Mouse (Mus musculus) myocyte (in vitro differentiated cells): ENCODE data around the gene Rad54l2. TPM values are rescaled to one million over a fixed set of nuclear protein-coding genes. Genes with fewer than 3 reads are reported as not detected.

ENCODE experiments used
- H3K27me3 ChIP-seq: one replicate; pipeline ENCODE4 v1.6.1; 2011; ENCODE audit not compliant: control insufficient read depth, insufficient read depth, insufficient read length
- H3K36me3 ChIP-seq: one replicate; pipeline ENCODE4 v1.6.1; 2011; ENCODE audit not compliant: control insufficient read depth, insufficient read depth
- H3K4me2 ChIP-seq: one replicate; pipeline ENCODE4 v1.6.1; 2011; ENCODE audit warnings: low read depth, control low read depth
- H3K4me3 ChIP-seq: one replicate; pipeline ENCODE4 v1.5.1; 2011; ENCODE audit warnings: mild to moderate bottlenecking, control low read depth, moderate library complexity
- H3K79me2 ChIP-seq: one replicate; pipeline ENCODE4 v1.6.1; 2011; ENCODE audit not compliant: control insufficient read depth, insufficient read depth
- H3ac ChIP-seq: one replicate; pipeline ENCODE4 v1.6.1; 2011; ENCODE audit not compliant: control insufficient read depth, insufficient read length
- CEBPB ChIP-seq: IDR thresholded peaks from 2 replicates; pipeline ENCODE4 v1.6.1; 2011; ENCODE audit warnings: mild to moderate bottlenecking, moderate library complexity; ENCODE audit not compliant: poor library complexity, insufficient read depth, severe bottlenecking
- E2F4 ChIP-seq: IDR thresholded peaks from one replicate; pipeline ENCODE4 v1.6.1; 2011; ENCODE audit warnings: mild to moderate bottlenecking, control low read depth, moderate library complexity; ENCODE audit not compliant: insufficient read depth
- MAX ChIP-seq: IDR thresholded peaks from one replicate; pipeline ENCODE4 v1.6.1; 2011; ENCODE audit warnings: low read depth, mild to moderate bottlenecking, control low read depth
- MYOD1 ChIP-seq, 3 experiments: IDR thresholded peaks; one replicate each; pipeline ENCODE4 v1.6.1; 2011; ENCODE audit warnings: control low read depth in 2 of 3, low read depth in 2 of 3, mild to moderate bottlenecking in 2 of 3, moderate library complexity in 1 of 3; ENCODE audit not compliant: insufficient read length in 2 of 3, control insufficient read depth in 1 of 3
- MYOG ChIP-seq, 3 experiments: IDR thresholded peaks; one replicate each; pipeline ENCODE4 v1.6.1; 2011; ENCODE audit warnings: control low read depth in 2 of 3, low read depth in 2 of 3, mild to moderate bottlenecking in 2 of 3; ENCODE audit not compliant: insufficient read length in 2 of 3, control insufficient read depth in 1 of 3, insufficient read depth in 1 of 3
- POLR2A ChIP-seq: IDR thresholded peaks from one replicate; pipeline ENCODE4 v1.6.1; 2011; ENCODE audit warnings: low read depth, mild to moderate bottlenecking, control low read depth, moderate library complexity; ENCODE audit not compliant: insufficient read length
- POLR2AphosphoS2 ChIP-seq: IDR thresholded peaks from one replicate; pipeline ENCODE4 v1.6.1; 2011; ENCODE audit warnings: low read depth, control low read depth; ENCODE audit not compliant: insufficient read length
- REST ChIP-seq: IDR thresholded peaks from one replicate; pipeline ENCODE4 v1.6.1; 2011; ENCODE audit warnings: mild to moderate bottlenecking, control low read depth, moderate library complexity; ENCODE audit not compliant: insufficient read depth, insufficient read length
- SRF ChIP-seq: IDR thresholded peaks from one replicate; pipeline ENCODE4 v1.6.1; 2011; ENCODE audit warnings: low read depth; ENCODE audit not compliant: control insufficient read depth, insufficient read length
- TCF12 ChIP-seq: IDR thresholded peaks from one replicate; pipeline ENCODE4 v1.6.1; 2011; ENCODE audit warnings: mild to moderate bottlenecking, control low read depth; ENCODE audit not compliant: poor library complexity, insufficient read depth, severe bottlenecking
- TCF3 ChIP-seq: IDR thresholded peaks from one replicate; pipeline ENCODE4 v1.6.1; 2011; ENCODE audit warnings: low read depth, control low read depth; ENCODE audit not compliant: insufficient read length
- USF1 ChIP-seq: IDR thresholded peaks from one replicate; pipeline ENCODE4 v1.6.1; 2011; ENCODE audit warnings: low read depth, mild to moderate bottlenecking, control low read depth, moderate library complexity
- polyA plus RNA-seq: library from polyadenylated mRNA; unstranded; fragments of >200 nt; fragmentation: generic; extraction: Trizol; gene quantifications from one replicate; pipeline ENCODE4 v1.2.1, GENCODE M21; 2012; ENCODE audit warnings: missing spikeins

Gene Rad54l2
- polyA plus RNA-seq, 1 experiment, result 5.3 TPM

- no peaks in the 10 kb centered on the region for H3K36me3 ChIP-seq
- TF ChIP-seq POLR2A (no peak), E2F4 (no peak), POLR2AphosphoS2 (no peak), MAX (no peak), MYOD1 (IDR thresholded peaks at IDR 0.05; ENCODE audit: control insufficient read depth in 1 of 3, insufficient read length in 2 of 3, low read depth in 2 of 3) (no peak), TCF3 (no peak), TCF12 (no peak), REST (no peak), SRF (no peak), CEBPB (no peak), MYOG (IDR thresholded peaks at IDR 0.05; ENCODE audit: control insufficient read depth in 1 of 3, insufficient read depth in 1 of 3, insufficient read length in 2 of 3, low read depth in 2 of 3) (no peak), USF1 (no peak)
- H3K79me2 ChIP-seq, result peaks cover 55% of the 10 kb centered on the region
- H3K27me3 ChIP-seq, result no peaks in the 10 kb centered on the region
- no peak overlapping the region for H3K4me3 ChIP-seq
- H3ac ChIP-seq, result no peak overlapping the region
- H3K4me2 ChIP-seq, result no peak overlapping the region
These were observed 11.6 kb downstream of the Rad54l2 start for GRCm38 (mm10) chr9:106777423-106777822.

GRCm38 (mm10) chr9:106776116-106776515 lies 12.9 kb downstream of the Rad54l2 start:
- Histone ChIP-seq H3K36me3 (no peaks in the 10 kb centered on the region), H3K27me3 (no peaks in the 10 kb centered on the region), H3K4me3 (no peak overlapping the region), H3K79me2 (peaks cover 50% of the 10 kb centered on the region), H3K4me2 (no peak overlapping the region), H3ac (no peak overlapping the region)
- TF ChIP-seq MYOG (IDR thresholded peaks at IDR 0.05; ENCODE audit: control insufficient read depth in 1 of 3, insufficient read depth in 1 of 3, insufficient read length in 2 of 3, low read depth in 2 of 3) (no peak), POLR2A (no peak), MAX (no peak), TCF3 (no peak), MYOD1 (IDR thresholded peaks at IDR 0.05; ENCODE audit: control insufficient read depth in 1 of 3, insufficient read length in 2 of 3, low read depth in 2 of 3) (no peak), REST (no peak), USF1 (no peak), E2F4 (no peak), POLR2AphosphoS2 (no peak), SRF (no peak), TCF12 (no peak), CEBPB (no peak)

- Histone ChIP-seq H3K36me3 (no peaks in the 10 kb centered on the region), H3K27me3 (no peaks in the 10 kb centered on the region), H3K4me2 (no peak overlapping the region), H3K79me2 (peaks cover 52% of the 10 kb centered on the region), H3K4me3 (no peak overlapping the region), H3ac (no peak overlapping the region)
- TF ChIP-seq CEBPB, result no peak
- TF ChIP-seq POLR2A, result no peak
- TF ChIP-seq POLR2AphosphoS2, result no peak
- no peak for TF ChIP-seq SRF
- TF ChIP-seq MYOD1 (IDR thresholded peaks at IDR 0.05; ENCODE audit: control insufficient read depth in 1 of 3, insufficient read length in 2 of 3, low read depth in 2 of 3), result no peak
- TF ChIP-seq REST, result no peak
- TF ChIP-seq TCF3, result no peak
- no peak for TF ChIP-seq MAX
- no peak for TF ChIP-seq TCF12
- TF ChIP-seq E2F4, result no peak
- no peak for TF ChIP-seq USF1
- TF ChIP-seq MYOG (IDR thresholded peaks at IDR 0.05; ENCODE audit: control insufficient read depth in 1 of 3, insufficient read depth in 1 of 3, insufficient read length in 2 of 3, low read depth in 2 of 3), result no peak
These were observed 17.2 kb downstream of the Rad54l2 start for GRCm38 (mm10) chr9:106771770-106772169.

DNA sequence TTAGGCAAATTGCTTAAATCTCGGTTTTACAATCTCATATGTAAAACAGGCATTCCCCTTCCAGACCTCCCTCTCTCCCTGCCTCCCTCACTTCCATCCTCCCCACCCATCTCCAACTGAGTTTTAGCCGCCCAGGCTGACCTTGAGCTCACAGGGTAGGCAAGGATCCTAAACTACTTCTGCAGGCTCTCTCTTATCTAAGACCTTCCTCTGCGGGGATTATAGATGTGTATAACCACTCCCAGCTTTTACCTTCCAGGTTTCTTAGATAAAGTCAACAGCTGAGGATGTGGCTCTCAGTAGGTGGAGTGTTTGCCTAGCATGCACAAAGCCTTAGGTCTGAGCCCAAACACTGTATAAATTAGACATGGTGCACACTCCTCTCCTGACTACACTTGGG lies 18.8 kb downstream of the Rad54l2 start:
- TF ChIP-seq SRF (no peak), TCF12 (no peak), REST (no peak), POLR2AphosphoS2 (no peak), CEBPB (no peak), E2F4 (no peak)
- H3K36me3 ChIP-seq, result no peaks in the 10 kb centered on the region
- no peak overlapping the region for H3K4me3 ChIP-seq
- H3ac ChIP-seq, result no peak overlapping the region
- H3K79me2 ChIP-seq, result peaks cover 60% of the 10 kb centered on the region
- no peak overlapping the region for H3K4me2 ChIP-seq
- H3K27me3 ChIP-seq, result no peaks in the 10 kb centered on the region

DNA sequence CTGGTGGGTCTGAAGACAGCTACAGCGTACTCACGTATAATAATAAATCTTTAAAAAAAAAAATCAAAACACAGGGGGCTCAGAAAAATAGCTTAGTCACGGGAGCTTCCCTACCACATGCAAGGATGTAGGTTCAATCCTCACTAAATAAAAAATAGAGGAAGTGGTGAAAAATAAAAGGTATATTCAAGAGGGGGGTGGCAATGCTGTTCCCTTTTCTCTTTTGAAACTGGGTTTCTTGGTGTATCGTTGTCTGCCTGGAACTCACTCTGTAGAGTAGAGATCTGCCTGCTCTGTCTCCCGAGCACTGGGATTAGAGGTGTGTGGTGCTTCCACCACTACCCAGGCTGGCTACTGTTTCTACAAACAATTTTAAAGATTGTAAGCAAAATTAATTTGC lies 19.2 kb downstream of the Rad54l2 start:
- TF ChIP-seq TCF12 (no peak), USF1 (no peak), REST (no peak), POLR2A (no peak), POLR2AphosphoS2 (no peak), SRF (no peak), E2F4 (no peak), TCF3 (no peak), CEBPB (no peak), MYOG (IDR thresholded peaks at IDR 0.05; ENCODE audit: control insufficient read depth in 1 of 3, insufficient read depth in 1 of 3, insufficient read length in 2 of 3, low read depth in 2 of 3) (no peak), MAX (no peak), MYOD1 (IDR thresholded peaks at IDR 0.05; ENCODE audit: control insufficient read depth in 1 of 3, insufficient read length in 2 of 3, low read depth in 2 of 3) (no peak)
- H3K79me2 ChIP-seq, result peaks cover 62% of the 10 kb centered on the region
- H3K36me3 ChIP-seq, result no peaks in the 10 kb centered on the region
- no peak overlapping the region for H3K4me2 ChIP-seq
- no peak overlapping the region for H3K4me3 ChIP-seq
- no peak overlapping the region for H3ac ChIP-seq
- no peaks in the 10 kb centered on the region for H3K27me3 ChIP-seq
